Mouse (Mus musculus): Measurements from ENCODE around the gene Hist2h3b.

DNA sequence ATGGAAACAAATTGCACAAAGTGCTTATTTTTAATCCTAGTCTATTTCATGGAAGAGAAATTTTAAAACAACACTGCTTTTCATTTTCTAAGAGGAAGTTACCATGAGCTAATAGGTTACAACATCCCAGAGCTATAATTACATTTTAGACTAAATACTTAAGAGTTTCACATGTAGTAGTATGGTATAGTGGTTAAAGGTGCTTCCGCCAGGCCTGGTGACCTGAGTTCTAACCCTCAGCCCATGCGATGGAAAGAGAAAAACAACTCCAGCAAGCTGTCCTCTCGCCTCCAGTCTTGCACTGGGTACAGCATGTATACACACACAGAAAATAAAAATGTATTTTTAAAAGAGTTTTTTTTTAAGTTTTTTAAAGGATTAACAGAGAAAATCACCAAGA lies 16.7 kb upstream of the Hist2h3b start:
- TF ChIP-seq CTCF (IDR thresholded peaks at IDR 0.05; ENCODE audit: borderline replicate concordance, control insufficient read depth, extremely low read depth, insufficient read depth, low read length, poor library complexity), result no peak
- TF ChIP-seq POLR2A (IDR thresholded peaks at IDR 0.05; ENCODE audit: control insufficient read depth, extremely low read depth, insufficient read depth, low read length, poor library complexity), result no peak

Data from thymus, adult 2 months (tissue).